ENCODE assay signal across 23 mouse cellular contexts in genomic region chr13:117127116-117127728, GRCm38 (mm10).
DNase-seq lines count a peak whose midpoint lies in the region; ATAC-seq and TF ChIP-seq lines count a peak whose summit lies in the region.
"Had no signal": no experiment of that assay in that cellular context is flagged by ENCODE, and none has a peak within 500 bp of the region (broad histone marks: within the 10 kb centered on the region; RNA-seq: fewer than 3 reads in every experiment).

No protein-coding gene starts in this region.

- H3K9ac ChIP-seq in heart, embryonic 11.5 days (ENCODE audit: low read depth, low read length) = no peak overlapping the region
- H3K9ac ChIP-seq in heart, postnatal 0 days (replicated peaks; ENCODE audit: low read depth, low read length) = no peak overlapping the region
- H3K9ac ChIP-seq in kidney, embryonic 15.5 days = no peak overlapping the region
- no peak overlapping the region for H3K9ac ChIP-seq in hindbrain, embryonic 12.5 days
- H3K9ac ChIP-seq: forebrain, embryonic 13.5 days; neural tube, embryonic 15.5 days had no signal

- no peaks in the 10 kb centered on the region for H3K36me3 ChIP-seq in heart, embryonic 11.5 days (ENCODE audit: control insufficient read depth, insufficient read depth, low read length)
- no peaks in the 10 kb centered on the region for H3K36me3 ChIP-seq in heart, postnatal 0 days (replicated peaks; ENCODE audit: control insufficient read depth, insufficient read depth, low read length)
- H3K36me3 ChIP-seq in kidney, embryonic 15.5 days = no peaks in the 10 kb centered on the region
- no peaks in the 10 kb centered on the region for H3K36me3 ChIP-seq in hindbrain, embryonic 12.5 days
- H3K36me3 ChIP-seq: G1E; limb, embryonic 10.5 days; neural tube, embryonic 15.5 days had no signal

- H3K9me3 ChIP-seq in heart, embryonic 11.5 days (replicated peaks; ENCODE audit: control insufficient read depth, low read length) = no peaks in the 10 kb centered on the region
- H3K9me3 ChIP-seq in heart, postnatal 0 days (replicated peaks; ENCODE audit: control insufficient read depth, low read length) = no peaks in the 10 kb centered on the region
- H3K9me3 ChIP-seq in kidney, embryonic 15.5 days (replicated peaks) = no peaks in the 10 kb centered on the region
- no peaks in the 10 kb centered on the region for H3K9me3 ChIP-seq in hindbrain, embryonic 12.5 days (replicated peaks)
- H3K9me3 ChIP-seq: forebrain, embryonic 13.5 days; limb, embryonic 10.5 days; megakaryocyte, embryonic 14.5 days; neural tube, embryonic 15.5 days had no signal

- TF ChIP-seq CTCF in heart, postnatal 0 days (IDR thresholded peaks at IDR 0.05; ENCODE audit: low read depth) = no peak

- peak overlapping the region; percentile 45; the same call in 1 of the 2 replicates for H3K4me2 ChIP-seq in heart, embryonic 11.5 days
- peak overlapping the region; percentile 38 for H3K4me2 ChIP-seq in heart, postnatal 0 days (ENCODE audit: low read depth, low read length)
- no peak overlapping the region for H3K4me2 ChIP-seq in kidney, embryonic 15.5 days
- H3K4me2 ChIP-seq in hindbrain, embryonic 12.5 days (replicated peaks) = no peak overlapping the region
- H3K4me2 ChIP-seq: forebrain, embryonic 13.5 days; neural tube, embryonic 15.5 days had no signal

- H3K27ac ChIP-seq in heart, embryonic 11.5 days (ENCODE audit: low read depth, low read length) = 0 out of 2 replicates have a peak overlapping the region, but pooled peaks have one; percentile 10
- H3K27ac ChIP-seq in heart, postnatal 0 days (ENCODE audit: low read depth) = peak overlapping the region; percentile 69
- no peak overlapping the region for H3K27ac ChIP-seq in kidney, embryonic 15.5 days
- H3K27ac ChIP-seq in hindbrain, embryonic 12.5 days = no peak overlapping the region
- H3K27ac ChIP-seq: forebrain, embryonic 13.5 days; limb, embryonic 10.5 days; neural tube, embryonic 15.5 days had no signal

- no peaks in the 10 kb centered on the region for H3K4me1 ChIP-seq in heart, embryonic 11.5 days (ENCODE audit: control insufficient read depth, insufficient read depth, low read length)
- H3K4me1 ChIP-seq in heart, postnatal 0 days (ENCODE audit: control insufficient read depth, insufficient read depth) = peaks cover 10% of the 10 kb centered on the region; the same call in 1 of the 2 replicates
- H3K4me1 ChIP-seq in kidney, embryonic 15.5 days = no peaks in the 10 kb centered on the region
- H3K4me1 ChIP-seq in hindbrain, embryonic 12.5 days = no peaks in the 10 kb centered on the region
- H3K4me1 ChIP-seq: forebrain, embryonic 13.5 days; limb, embryonic 10.5 days; megakaryocyte, embryonic 14.5 days; neural tube, embryonic 15.5 days had no signal

- 65% methylated on average over 10 of the region's 10 CpGs for WGBS in heart, embryonic 11.5 days (ENCODE audit: insufficient replicate concordance)
- 52% methylated on average over 10 of the region's 10 CpGs for WGBS in heart, postnatal 0 days
- WGBS in kidney, embryonic 15.5 days = 83% methylated on average over 10 of the region's 10 CpGs
- WGBS in hindbrain, embryonic 12.5 days = 90% methylated on average over 10 of the region's 10 CpGs

- H3K27me3 ChIP-seq in heart, embryonic 11.5 days (ENCODE audit: control insufficient read depth, insufficient read depth, low read length) = no peaks in the 10 kb centered on the region
- H3K27me3 ChIP-seq in heart, postnatal 0 days (ENCODE audit: control insufficient read depth, insufficient read depth, low read length) = no peaks in the 10 kb centered on the region
- no peaks in the 10 kb centered on the region for H3K27me3 ChIP-seq in kidney, embryonic 15.5 days
- no peaks in the 10 kb centered on the region for H3K27me3 ChIP-seq in hindbrain, embryonic 12.5 days
- H3K27me3 ChIP-seq: forebrain, embryonic 13.5 days; megakaryocyte, embryonic 14.5 days; neural tube, embryonic 15.5 days had no signal

- no peak for TF ChIP-seq EP300 in heart, postnatal 0 days (IDR thresholded peaks at IDR 0.05; ENCODE audit: low read depth)

- ATAC-seq in heart, embryonic 11.5 days (replicated peaks; ENCODE audit: insufficient number of reproducible peaks, low FRiP score, low TSS enrichment) = no peak
- peak; percentile 53 for ATAC-seq in heart, postnatal 0 days (ENCODE audit: insufficient read depth, low read depth)
- no peak for ATAC-seq in kidney, embryonic 15.5 days (replicated peaks; ENCODE audit: low FRiP score)
- no peak for ATAC-seq in hindbrain, embryonic 12.5 days (ENCODE audit: low FRiP score)
- ATAC-seq: CD4-positive, CD25-positive, alpha-beta regulatory T cell, adult 4 months; forebrain, embryonic 13.5 days had no signal

- H3K4me3 ChIP-seq in heart, embryonic 11.5 days (ENCODE audit: low read depth, low read length) = no peak overlapping the region
- H3K4me3 ChIP-seq in heart, postnatal 0 days (ENCODE audit: low read depth, low read length) = peak overlapping the region; percentile 21; the same call in 1 of the 2 replicates
- no peak overlapping the region for H3K4me3 ChIP-seq in kidney, embryonic 15.5 days (replicated peaks)
- H3K4me3 ChIP-seq in hindbrain, embryonic 12.5 days = no peak overlapping the region
- H3K4me3 ChIP-seq: forebrain, embryonic 13.5 days; limb, embryonic 10.5 days; megakaryocyte, embryonic 14.5 days; neural tube, embryonic 15.5 days had no signal

- no peak for DNase-seq in heart, postnatal 4 days
- peak; percentile 57 for DNase-seq in A20 (ENCODE audit: low read depth, low spot score)
- peak; percentile 62 for DNase-seq in NIH3T3 (ENCODE audit: low read depth)
- DNase-seq in heart, postnatal 0 days (ENCODE audit: low spot score) = peak; percentile 31
- DNase-seq in spleen, postnatal 10 days (ENCODE audit: low spot score in 2 of 2) = no peak
- DNase-seq: cerebellum, adult 8-10 months; gastrocnemius, postnatal 25 days; kidney, adult 8-10 months; kidney, postnatal 25 days; lung, adult 2 months; midbrain, embryonic 14.5 days; right cerebral cortex, postnatal 14 days; spleen, adult 18-20 months; thymus, postnatal 4 days had no signal

Comparison
In these comparisons a context has a peak if more than half of its experiments do, and no peak if none do; other contexts are left out.
1. DNase-seq: peak in A20 (single experiment), NIH3T3 (single experiment) and heart, postnatal 0 days (single experiment); none in heart, postnatal 4 days (single experiment) and spleen, postnatal 10 days (0 of 2).
2. H3K27ac ChIP-seq: peak in heart, embryonic 11.5 days (single experiment) and heart, postnatal 0 days (single experiment); none in kidney, embryonic 15.5 days (single experiment) and hindbrain, embryonic 12.5 days (single experiment).
3. H3K4me2 ChIP-seq: peak in heart, embryonic 11.5 days (single experiment) and heart, postnatal 0 days (single experiment); none in kidney, embryonic 15.5 days (single experiment) and hindbrain, embryonic 12.5 days (single experiment).